ENCODE assay signal across 9 mouse cellular contexts in the genomic region with DNA sequence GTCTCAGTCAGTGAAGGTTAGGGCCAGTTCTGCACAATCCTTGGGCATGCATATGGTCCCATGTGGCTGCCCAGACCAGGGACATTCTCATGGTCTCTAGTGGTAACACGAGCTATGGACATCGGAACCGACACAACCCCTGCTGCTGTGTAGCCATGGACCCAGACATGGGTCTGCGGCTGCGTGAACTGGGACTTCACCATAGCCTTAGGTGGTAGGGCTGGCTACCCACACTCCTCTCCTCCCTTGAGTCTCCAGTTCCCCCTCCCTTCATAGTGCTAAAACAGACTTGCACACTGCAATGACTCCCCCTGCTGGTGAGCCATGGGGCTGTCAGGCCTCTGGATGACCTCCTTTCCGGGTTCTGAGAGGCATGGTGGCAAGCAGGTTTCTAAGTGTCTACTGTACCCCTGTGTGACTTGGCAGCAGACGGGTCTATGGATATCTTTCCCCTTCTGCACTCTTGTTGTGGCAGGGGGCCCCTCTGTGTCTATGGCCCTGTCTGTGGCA.
DNase-seq lines count a peak whose midpoint lies in the region; TF ChIP-seq lines count a peak whose summit lies in the region.
"Had no signal": no experiment of that assay in that cellular context is flagged by ENCODE, and none has a peak within 500 bp of the region (broad histone marks: within the 10 kb centered on the region; RNA-seq: fewer than 3 reads in every experiment).

No protein-coding gene starts in this region.

- H3K4me3 ChIP-seq in cerebellum, adult 2 months (replicated peaks; ENCODE audit: insufficient read depth, low read depth, low read length) = no peak overlapping the region
- no peak overlapping the region for H3K4me3 ChIP-seq in left cerebral cortex, adult 2 months
- H3K4me3 ChIP-seq: limb, embryonic 13.5 days had no signal

- WGBS in cerebellum, adult 2 months = 89% methylated on average over 7 of the region's 7 CpGs

- TF ChIP-seq POLR2A in cerebellum, adult 2 months (IDR thresholded peaks at IDR 0.05; ENCODE audit: borderline replicate concordance, insufficient read depth, low read length) = no peak

- no peak overlapping the region for H3K27ac ChIP-seq in cerebellum, adult 2 months (ENCODE audit: insufficient read depth, low read length)
- H3K27ac ChIP-seq in left cerebral cortex, adult 2 months = no peak overlapping the region
- H3K27ac ChIP-seq: limb, embryonic 13.5 days had no signal

- no peaks in the 10 kb centered on the region; the same call in 1 of the 2 replicates for H3K27me3 ChIP-seq in cerebellum, adult 2 months (ENCODE audit: control insufficient read depth, insufficient read depth, low read length)
- H3K27me3 ChIP-seq: limb, embryonic 13.5 days had no signal

- no peaks in the 10 kb centered on the region for H3K4me1 ChIP-seq in cerebellum, adult 2 months (ENCODE audit: control insufficient read depth, insufficient read depth, low read length)
- H3K4me1 ChIP-seq: limb, embryonic 13.5 days had no signal

- intact Hi-C loops in left cerebral cortex, adult 2 months (cut with DNase I) = no loop called here
- intact Hi-C loops in left cerebral cortex, postnatal 10 days (cut with DNase I) = loop anchor here (10.0 kb wide), 1 partner anchor 149 kb away; the partner anchor contains the start of gene Gm7075
- intact Hi-C loops in left cerebral cortex, postnatal 4 days (cut with DNase I) = no loop called here
- intact Hi-C loops in gastrocnemius, postnatal 36 days (cut with DNase I) = loop anchor here (5.0 kb wide), 1 partner anchor 152 kb away; the partner anchor contains the start of gene Gm7075

- TF ChIP-seq CTCF in cerebellum, adult 2 months (IDR thresholded peaks at IDR 0.05; ENCODE audit: borderline replicate concordance, insufficient read depth, low read depth, low read length) = peak; percentile 34; the same call in 1 of the 2 replicates
- peak; percentile 62 for TF ChIP-seq CTCF in left cerebral cortex, adult 2 months (IDR thresholded peaks at IDR 0.05)

- DNase-seq in cerebellum, adult 2 months = peak in 1 of 2 experiments; percentile 20
- DNase-seq in cerebellum, adult 8-10 months = no peak
- peak in 1 of 2 experiments; percentile 37 for DNase-seq in left cerebral cortex, adult 2 months (ENCODE audit: extremely low spot score in 1 of 2, low spot score in 2 of 2)
- no peak for DNase-seq in left cerebral cortex, postnatal 10 days (ENCODE audit: extremely low spot score in 1 of 2, low spot score in 2 of 2)
- DNase-seq in cerebellum, postnatal 25 days = peak; percentile 11 to 38
- DNase-seq in left cerebral cortex, postnatal 4 days = peak; percentile 22
- DNase-seq in skeletal muscle tissue, adult 2 months (ENCODE audit: low read depth, low spot score) = peak; percentile 25
- DNase-seq in gastrocnemius, postnatal 36 days = no peak

Comparison
In these comparisons a context has a peak if more than half of its experiments do, and no peak if none do; other contexts are left out.
1. DNase-seq: peak in cerebellum, postnatal 25 days (2 of 2), left cerebral cortex, postnatal 4 days (single experiment) and skeletal muscle tissue, adult 2 months (single experiment); none in cerebellum, adult 8-10 months (single experiment), left cerebral cortex, postnatal 10 days (0 of 2) and gastrocnemius, postnatal 36 days (0 of 2).
2. intact Hi-C loops: an anchor here in left cerebral cortex, postnatal 10 days (10.0 kb wide) and gastrocnemius, postnatal 36 days (5.0 kb wide); none called in left cerebral cortex, adult 2 months and left cerebral cortex, postnatal 4 days.